Mouse (Mus musculus): Measurements from ENCODE around the gene Stk39.

- TF ChIP-seq CTCF (IDR thresholded peaks at IDR 0.05; ENCODE audit: low read depth, low read length): no peak
- TF ChIP-seq POLR2A (IDR thresholded peaks at IDR 0.05; ENCODE audit: extremely low read depth, insufficient read depth, low read length): no peak
These were observed 228.8 kb downstream of the Stk39 start for GRCm38 (mm10) chr2:68243273-68243672.
